Comparison of ENCODE assay signal across 8 mouse cellular contexts in genomic region chr13:19684007-19684406, GRCm38 (mm10). TPM values are rescaled to one million over a fixed set of nuclear protein-coding genes. Genes with fewer than 3 reads are reported as not detected.
DNase-seq lines count a peak whose midpoint lies in the region; ATAC-seq and TF ChIP-seq lines count a peak whose summit lies in the region.

No protein-coding gene starts in this region.

- H3K9ac ChIP-seq in neural tube, embryonic 11.5 days (ENCODE audit: low read length) = no peak overlapping the region
- H3K9ac ChIP-seq in hindbrain, embryonic 14.5 days = no peak overlapping the region
- H3K9ac ChIP-seq in liver, embryonic 14.5 days (replicated peaks) = no peak overlapping the region

- no peak overlapping the region for H3K27ac ChIP-seq in neural tube, embryonic 11.5 days (ENCODE audit: low read depth, low read length)
- H3K27ac ChIP-seq in hindbrain, embryonic 14.5 days = no peak overlapping the region
- no peak overlapping the region for H3K27ac ChIP-seq in liver, embryonic 14.5 days

- no peaks in the 10 kb centered on the region for H3K4me1 ChIP-seq in neural tube, embryonic 11.5 days (ENCODE audit: control insufficient read depth, insufficient read depth, low read length)
- no peaks in the 10 kb centered on the region for H3K4me1 ChIP-seq in hindbrain, embryonic 14.5 days (replicated peaks; ENCODE audit: control insufficient read depth, insufficient read depth, low read length)
- H3K4me1 ChIP-seq in liver, embryonic 14.5 days (replicated peaks; ENCODE audit: control insufficient read depth in 2 of 2, insufficient read depth in 2 of 2, low read length in 1 of 2) = no peaks in the 10 kb centered on the region

- peak; percentile 51 for DNase-seq in embryo, embryonic 10 days (ENCODE audit: low spot score)
- DNase-seq in embryo, embryonic 9.5 days (ENCODE audit: extremely low spot score) = no peak
- peak; percentile 53 for DNase-seq in neural tube, embryonic 11.5 days (ENCODE audit: low spot score)
- DNase-seq in neural tube, embryonic 10.5 days (ENCODE audit: extremely low spot score, low spot score) = no peak
- peak; percentile 39 for DNase-seq in c-Kit-positive CD71-positive TER-119-positive erythroid progenitor cells, embryonic 14.5 days (ENCODE audit: low spot score)
- DNase-seq in hindbrain, embryonic 14.5 days (ENCODE audit: low spot score) = peak; percentile 87
- DNase-seq in liver, embryonic 14.5 days (ENCODE audit: low read depth in 3 of 3, low spot score in 3 of 3) = peak in 1 of 3 experiments; percentile 13
- peak; percentile 54 for DNase-seq in splenic B cell, adult 2 months (ENCODE audit: low read depth, low spot score)

- WGBS in neural tube, embryonic 11.5 days = 65% methylated on average over 2 of the region's 2 CpGs
- 56% methylated on average over 2 of the region's 2 CpGs for WGBS in hindbrain, embryonic 14.5 days
- 40% methylated on average over 2 of the region's 2 CpGs for WGBS in liver, embryonic 14.5 days (ENCODE audit: insufficient replicate concordance)

- H3K36me3 ChIP-seq in neural tube, embryonic 11.5 days (ENCODE audit: control insufficient read depth, insufficient read depth, low read length) = no peaks in the 10 kb centered on the region
- H3K36me3 ChIP-seq in hindbrain, embryonic 14.5 days (replicated peaks; ENCODE audit: control insufficient read depth, insufficient read depth) = no peaks in the 10 kb centered on the region
- H3K36me3 ChIP-seq in liver, embryonic 14.5 days (replicated peaks; ENCODE audit: control insufficient read depth, insufficient read depth, low read depth) = no peaks in the 10 kb centered on the region
- H3K36me3 ChIP-seq in splenic B cell, adult 2 months (ENCODE audit: control insufficient read depth, insufficient read depth, low read length, poor library complexity, severe bottlenecking) = no peaks in the 10 kb centered on the region

- TF ChIP-seq CTCF in liver, embryonic 14.5 days (IDR thresholded peaks at IDR 0.05; ENCODE audit: low read depth) = peak; percentile 51; the same call in 1 of the 2 replicates

- H3K4me2 ChIP-seq in neural tube, embryonic 11.5 days (ENCODE audit: low read depth) = no peak overlapping the region
- H3K4me2 ChIP-seq in hindbrain, embryonic 14.5 days (replicated peaks) = no peak overlapping the region
- no peak overlapping the region for H3K4me2 ChIP-seq in liver, embryonic 14.5 days (ENCODE audit: low read depth)

- no peak overlapping the region for H3K4me3 ChIP-seq in neural tube, embryonic 11.5 days (ENCODE audit: low read depth, low read length)
- H3K4me3 ChIP-seq in hindbrain, embryonic 14.5 days (replicated peaks; ENCODE audit: low read length) = no peak overlapping the region
- H3K4me3 ChIP-seq in liver, embryonic 14.5 days (ENCODE audit: insufficient read depth in 1 of 2, low read depth in 2 of 2, low read length in 2 of 2) = no peak overlapping the region

- H3K9me3 ChIP-seq in neural tube, embryonic 11.5 days (ENCODE audit: control insufficient read depth, low read length) = no peaks in the 10 kb centered on the region
- no peaks in the 10 kb centered on the region for H3K9me3 ChIP-seq in hindbrain, embryonic 14.5 days (ENCODE audit: control insufficient read depth, low read length)
- H3K9me3 ChIP-seq in liver, embryonic 14.5 days (ENCODE audit: control insufficient read depth, low read length) = no peaks in the 10 kb centered on the region

- no peak for TF ChIP-seq EP300 in liver, embryonic 14.5 days (IDR thresholded peaks at IDR 0.05; ENCODE audit: low read depth)

- ATAC-seq in neural tube, embryonic 11.5 days (ENCODE audit: insufficient read depth, low FRiP score, low TSS enrichment) = no peak
- no peak for ATAC-seq in hindbrain, embryonic 14.5 days (ENCODE audit: low FRiP score)
- ATAC-seq in liver, embryonic 14.5 days (ENCODE audit: insufficient read depth) = no peak

- no peaks in the 10 kb centered on the region for H3K27me3 ChIP-seq in neural tube, embryonic 11.5 days (ENCODE audit: control insufficient read depth, insufficient read depth, low read length)
- no peaks in the 10 kb centered on the region for H3K27me3 ChIP-seq in hindbrain, embryonic 14.5 days (ENCODE audit: control insufficient read depth, insufficient read depth, low read length)
- H3K27me3 ChIP-seq in liver, embryonic 14.5 days (ENCODE audit: control insufficient read depth, insufficient read depth, low read length) = no peaks in the 10 kb centered on the region
- H3K27me3 ChIP-seq in splenic B cell, adult 2 months (ENCODE audit: control insufficient read depth, insufficient read depth, low read length, poor library complexity, severe bottlenecking) = no peaks in the 10 kb centered on the region

RNA-seq across cellular contexts. Expression of gene Nme8, which starts 13.6 kb away (rescaled TPM):
- not detected in 2 replicates for polyA plus RNA-seq in neural tube, embryonic 11.5 days (2014; fragmentation: Nextera tagmentation; extraction: Ambion mirVana)
- polyA plus RNA-seq in hindbrain, embryonic 14.5 days (2014; fragmentation: Nextera tagmentation; extraction: Ambion mirVana) = 0.17 TPM in 1 of 2 replicates, not detected in the other
- not detected in 2 replicates for polyA plus RNA-seq in liver, embryonic 14.5 days (2012; rRNA removed)
- not detected in 2 replicates for polyA plus RNA-seq in liver, embryonic 14.5 days (2014; fragmentation: Nextera tagmentation; extraction: Ambion mirVana)

Comparison
In these comparisons a context has a peak if more than half of its experiments do, and no peak if none do; other contexts are left out.
1. DNase-seq: peak in embryo, embryonic 10 days (single experiment), neural tube, embryonic 11.5 days (single experiment), c-Kit-positive CD71-positive TER-119-positive erythroid progenitor cells, embryonic 14.5 days (single experiment), hindbrain, embryonic 14.5 days (single experiment) and splenic B cell, adult 2 months (single experiment); none in embryo, embryonic 9.5 days (single experiment) and neural tube, embryonic 10.5 days (single experiment).